Mouse (Mus musculus) lung, adult 18-20 months (tissue): ENCODE data around the gene Cdc20b.
A peak's percentile ranks its signal among the peaks of the same experiment; 100 is the strongest.

ENCODE experiments used
- DNase-seq, 2 experiments: peaks; one replicate each; pipeline ENCODE4 v3.0.0; 2022; ENCODE audit warnings: mixed read lengths in 2 of 2

Gene Cdc20b

DNA sequence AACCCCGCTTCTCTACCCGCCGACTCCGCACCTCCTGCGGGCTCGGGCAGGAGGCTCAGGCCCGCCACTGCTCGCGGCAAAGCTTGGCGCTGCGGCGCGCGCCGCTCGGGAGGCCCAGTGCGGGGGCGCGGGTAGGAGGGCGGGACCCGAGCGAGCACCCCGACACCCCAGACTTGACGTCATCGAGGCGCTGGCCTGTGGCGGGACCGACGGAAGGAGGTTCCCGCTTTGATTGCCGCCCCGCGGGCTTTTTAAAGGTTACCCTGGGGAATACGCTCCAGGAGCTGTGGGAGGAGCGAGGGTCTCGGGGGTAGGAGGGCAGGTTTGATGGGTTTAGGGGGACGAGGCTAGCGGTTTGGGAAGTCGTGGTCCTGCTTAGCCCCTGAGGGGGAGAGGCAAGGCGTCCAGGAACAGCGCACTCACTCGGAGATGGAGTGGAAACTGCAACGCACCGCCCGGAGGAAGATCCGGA is at the start of gene Cdc20b:
TSS of gene Cdc20b (plus strand) at position 162 of the 472 bp plus-strand sequence.
- DNase-seq: peak; percentile 68 to 72

- no peak for DNase-seq
These were observed 49.1 kb upstream of the Cdc20b start for GRCm38 (mm10) chr13:112985605-112986450.

DNA sequence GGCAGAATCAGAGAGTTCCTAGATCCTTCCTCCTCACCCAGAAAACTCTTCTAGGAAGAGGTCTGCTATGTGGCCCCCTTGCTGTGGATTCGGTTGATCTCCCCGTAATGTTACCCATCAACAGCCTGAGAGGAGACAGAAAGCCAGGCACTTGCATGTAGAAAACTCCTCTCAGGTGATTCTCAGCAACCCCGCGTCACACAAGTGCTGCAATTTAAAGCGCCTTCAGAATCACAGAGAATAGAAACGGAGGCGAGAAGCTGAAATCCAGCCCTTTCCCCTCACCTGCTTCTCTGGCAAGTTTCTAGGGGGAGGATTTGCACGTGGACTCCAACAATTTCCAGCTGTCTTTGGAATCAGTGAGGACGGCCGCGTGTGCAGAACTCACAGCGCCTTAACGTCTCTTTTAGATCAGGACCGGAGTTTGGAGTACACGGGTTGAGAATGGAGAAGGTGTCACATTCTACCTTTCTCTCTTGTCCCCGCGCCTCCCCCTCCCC is 48.4 kb upstream of the Cdc20b start:
- DNase-seq: no peak

DNA sequence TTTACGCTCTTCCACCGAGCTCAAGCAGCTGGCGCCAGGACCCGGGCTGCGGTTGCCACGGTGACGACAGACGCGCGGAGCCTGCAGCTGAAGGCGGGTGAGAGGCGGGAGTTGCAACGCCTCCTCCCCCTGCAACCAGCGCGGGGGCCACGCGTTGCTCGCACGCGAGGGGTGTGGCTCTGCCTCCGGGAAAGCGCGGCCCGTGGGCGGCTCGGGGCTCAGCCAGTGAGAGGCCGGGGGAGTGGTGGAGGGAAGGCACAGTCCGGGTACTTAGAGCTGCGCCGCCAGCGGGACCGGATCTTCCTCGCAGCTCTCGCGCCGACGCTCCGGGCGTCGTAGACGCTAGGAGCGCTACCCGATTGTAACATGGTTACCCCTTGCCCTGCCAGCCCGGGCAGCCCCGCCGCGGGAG is 47.4 kb upstream of the Cdc20b start, which contains the start of gene Ccno:
TSS of gene Ccno (plus strand) at position 271 of the 412 bp plus-strand sequence.
- DNase-seq: peak; percentile 95 to 97

DNA sequence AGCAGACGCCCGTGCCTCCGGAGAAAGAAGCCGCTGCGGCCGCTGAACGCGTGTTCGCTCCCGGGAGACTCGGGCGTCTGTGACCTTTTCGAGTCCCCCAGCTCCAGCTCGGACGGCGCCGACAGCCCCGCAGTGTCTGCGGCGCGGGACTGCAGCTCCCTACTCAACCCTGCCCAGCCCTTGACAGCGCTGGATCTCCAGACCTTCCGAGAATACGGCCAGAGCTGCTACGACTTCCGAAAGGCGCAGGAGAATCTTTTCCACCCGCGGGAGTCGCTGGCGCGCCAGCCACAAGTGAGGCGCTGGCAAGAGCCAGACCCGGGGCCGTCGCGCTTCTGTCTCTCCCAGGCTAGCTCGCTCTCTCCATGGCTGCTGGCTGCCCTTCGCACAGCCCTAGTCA is 46.9 kb upstream of the Cdc20b start:
- DNase-seq: peak in 1 of 2 experiments; percentile 9

- peak in 1 of 2 experiments; percentile 9 for DNase-seq
These were observed 46.0 kb upstream of the Cdc20b start for GRCm38 (mm10) chr13:112988866-112989265.

- DNase-seq: peak; percentile 68 to 75
These were observed 45.4 kb upstream of the Cdc20b start for GRCm38 (mm10) chr13:112989541-112989940.

DNA sequence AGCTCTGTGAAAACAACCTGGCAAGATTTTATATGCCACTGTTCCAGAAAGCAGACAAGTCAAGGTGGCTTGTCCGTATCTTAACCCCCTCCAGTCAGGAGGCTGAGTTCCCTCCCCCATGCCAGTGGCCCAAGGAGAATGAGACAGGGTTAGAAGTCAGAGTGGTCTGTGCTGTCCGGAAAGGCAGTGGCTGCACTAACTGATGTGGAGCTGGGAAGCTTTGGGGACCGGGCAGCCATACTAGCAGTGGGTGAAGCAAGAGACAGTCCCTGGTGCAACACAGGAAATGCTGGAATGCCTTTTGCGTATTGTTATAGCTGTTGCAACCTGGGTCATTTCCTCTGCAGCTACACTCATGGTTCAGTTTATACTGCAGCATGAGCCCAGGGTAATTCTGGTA is 44.6 kb upstream of the Cdc20b start:
- DNase-seq: no peak

DNA sequence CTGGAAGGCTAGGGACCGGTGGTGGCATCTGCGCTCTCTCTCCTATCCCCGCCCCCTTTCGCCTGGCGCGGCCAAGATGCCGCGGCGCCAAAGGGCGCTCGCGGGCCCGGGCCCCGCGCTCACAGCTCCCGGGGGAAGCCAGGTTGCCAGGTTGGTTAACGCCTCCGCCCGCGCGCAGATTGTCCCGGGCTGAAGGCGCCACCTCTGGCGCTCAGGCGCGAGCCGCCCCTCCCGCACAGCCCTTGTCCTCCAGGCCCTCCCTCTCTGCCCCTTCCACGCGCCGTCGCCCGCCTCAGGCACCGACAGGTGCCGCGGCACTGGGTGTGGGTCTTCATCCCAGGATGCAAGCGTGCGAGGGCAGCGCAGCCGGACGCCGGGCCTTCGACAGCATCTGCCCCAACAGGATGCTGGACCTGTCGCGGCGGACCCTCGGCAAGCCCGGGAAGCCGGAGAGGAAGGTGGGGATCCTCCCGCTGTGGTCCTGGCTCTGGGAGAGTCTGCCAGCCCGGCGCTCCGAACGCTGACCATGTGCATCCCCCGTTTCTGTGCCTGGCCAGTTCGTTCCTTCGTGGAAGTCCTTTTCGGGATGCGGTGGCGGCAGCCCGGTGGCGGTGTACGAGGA is 41.3 kb upstream of the Cdc20b start, which contains the start of gene Mcidas:
TSS of gene Mcidas (plus strand) at position 315 of the 622 bp plus-strand sequence.
- peak; percentile 37 to 56 for DNase-seq

DNA sequence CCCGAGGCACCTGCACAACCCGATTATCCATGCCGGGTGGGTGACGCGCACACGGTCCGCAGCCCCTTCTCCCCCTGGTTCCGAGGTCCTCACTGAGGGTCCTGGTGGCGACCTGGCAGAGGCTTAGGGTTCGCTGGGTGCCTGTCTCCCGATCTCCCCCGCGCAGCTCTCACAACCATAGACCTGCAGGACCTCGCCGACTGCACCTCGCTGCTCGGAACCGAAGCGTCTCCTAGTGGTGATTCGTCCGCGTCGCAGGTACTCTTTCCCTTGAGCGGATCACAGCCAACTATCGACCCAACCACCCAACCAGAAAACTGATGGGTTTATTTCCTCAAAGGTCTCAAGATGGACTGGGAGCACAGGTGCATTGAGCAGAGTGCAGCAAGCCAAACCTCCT is 40.7 kb upstream of the Cdc20b start:
- DNase-seq: peak; percentile 72 to 75

GRCm38 (mm10) chr13:112996407-112996806 is 38.5 kb upstream of the Cdc20b start:
- no peak for DNase-seq

DNA sequence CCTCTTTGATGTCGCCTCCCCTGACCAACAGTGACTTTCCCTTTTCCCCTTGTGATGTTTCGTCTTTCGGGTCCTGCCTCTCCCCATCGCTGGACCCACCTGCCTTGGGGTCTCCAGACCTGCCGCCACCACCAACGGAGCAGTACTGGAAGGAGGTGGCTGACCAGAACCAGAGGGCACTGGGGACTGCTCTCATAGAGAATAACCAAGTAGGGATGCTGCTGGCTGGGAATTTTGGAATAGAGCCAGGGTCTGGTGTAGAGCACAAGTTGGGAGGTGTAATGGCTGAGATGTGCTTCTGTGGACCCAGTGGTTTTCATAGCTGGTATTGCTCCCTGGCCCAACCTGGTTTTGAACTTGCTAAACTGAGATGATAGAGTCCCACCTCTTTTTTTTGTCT is 37.5 kb upstream of the Cdc20b start:
- DNase-seq: no peak

- DNase-seq: peak; percentile 31 to 56
These were observed 36.3 kb upstream of the Cdc20b start for GRCm38 (mm10) chr13:112998427-112999201.

DNA sequence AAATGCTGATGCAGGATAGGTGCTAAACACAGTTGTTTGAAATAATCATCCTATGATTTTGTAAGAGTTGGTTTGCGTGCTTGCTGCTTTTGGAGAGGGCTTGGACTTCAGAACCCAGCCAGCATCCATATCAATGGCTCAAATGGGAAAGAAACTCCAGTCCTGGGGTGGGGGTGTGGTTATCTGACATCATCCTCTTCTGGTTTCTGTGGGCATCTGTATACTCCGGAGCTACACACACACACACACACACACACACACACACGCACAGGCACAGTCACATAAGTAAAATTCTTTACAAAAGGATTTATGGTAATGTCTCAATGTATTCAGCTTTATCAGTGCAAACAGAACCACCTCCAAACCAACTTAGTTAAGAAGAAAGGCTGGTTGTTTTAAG is 34.8 kb upstream of the Cdc20b start:
- no peak for DNase-seq

DNA sequence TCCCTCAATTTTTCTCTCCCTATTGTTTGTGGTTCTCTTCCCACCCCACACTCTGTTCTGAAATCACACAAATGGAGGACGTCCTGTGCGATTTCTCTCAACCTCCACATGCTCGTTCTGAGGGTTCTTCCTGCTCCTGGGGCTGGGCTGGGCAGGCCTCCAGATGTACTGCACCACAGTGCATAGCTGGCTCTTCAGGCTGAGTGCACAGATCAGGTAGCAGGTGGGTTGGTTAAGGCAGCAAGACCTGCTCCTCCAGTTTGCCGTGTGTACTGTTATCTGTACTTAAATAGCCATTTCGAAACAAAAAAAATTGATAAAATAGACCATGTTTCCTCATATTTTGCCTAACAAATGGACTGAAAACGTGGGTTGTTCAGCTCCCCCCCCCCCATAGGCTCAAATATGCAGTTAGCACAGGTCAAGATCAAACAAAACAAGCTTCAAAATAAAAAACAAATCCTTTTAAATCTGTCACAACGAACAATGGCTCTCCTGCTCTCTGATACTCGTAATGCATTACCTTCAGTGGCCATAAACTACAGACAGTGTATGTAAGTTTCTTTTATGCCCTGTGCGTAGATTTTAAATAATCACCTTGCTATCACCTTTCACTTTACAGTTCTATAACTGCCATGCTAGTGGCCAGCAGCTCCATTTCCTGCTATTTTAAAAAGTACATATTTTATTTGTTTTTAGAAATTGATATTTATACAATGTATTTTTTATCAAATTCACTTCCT is 34.2 kb upstream of the Cdc20b start:
- DNase-seq: peak; percentile 81 to 89

GRCm38 (mm10) chr13:113012683-113013082 is 22.2 kb upstream of the Cdc20b start:
- peak in 1 of 2 experiments; percentile 1 for DNase-seq

DNA sequence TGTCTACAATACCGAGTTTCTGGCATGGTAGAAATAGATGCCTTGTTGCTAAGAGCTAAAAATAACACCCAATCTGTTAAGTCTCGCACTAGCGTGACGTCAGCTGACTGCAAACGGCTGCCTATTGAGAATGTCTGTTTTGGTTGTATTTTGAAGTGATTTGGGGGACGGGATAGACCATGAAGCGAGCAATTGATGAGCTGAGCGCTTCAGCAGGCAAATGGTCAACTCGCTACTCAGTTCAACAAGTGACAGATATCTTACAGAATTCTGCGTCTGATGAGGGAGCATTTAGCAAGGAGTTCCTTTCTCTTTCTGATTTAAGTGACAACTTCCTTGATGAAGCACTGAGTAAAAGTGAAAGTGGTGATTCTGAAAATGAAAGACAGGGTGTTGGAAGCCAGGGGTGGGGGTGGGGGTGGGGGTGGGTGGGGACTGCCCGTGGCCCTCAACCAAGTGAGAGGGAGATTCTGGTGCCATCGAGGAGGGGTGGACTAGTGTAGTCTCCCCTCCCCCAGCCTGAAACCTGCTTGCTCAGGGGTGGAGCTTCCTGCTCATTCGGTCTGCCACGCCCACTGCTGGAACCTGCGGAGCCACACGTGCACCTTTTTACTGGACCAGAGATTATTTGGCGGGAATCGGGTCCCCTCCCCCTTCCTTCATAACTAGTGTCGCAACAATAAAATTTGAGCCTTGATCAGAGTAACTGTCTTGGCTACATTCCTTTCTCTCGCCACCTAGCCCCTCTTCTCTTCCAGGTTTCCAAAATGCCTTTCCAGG is 21.5 kb upstream of the Cdc20b start:
- DNase-seq: peak; percentile 47 to 48

- DNase-seq: no peak
These were observed 13.4 kb upstream of the Cdc20b start for GRCm38 (mm10) chr13:113021521-113021920.

- no peak for DNase-seq
These were observed 12.4 kb upstream of the Cdc20b start for GRCm38 (mm10) chr13:113022467-113022866.

GRCm38 (mm10) chr13:113023274-113024143 is 11.4 kb upstream of the Cdc20b start:
- DNase-seq: no peak
